Mouse (Mus musculus) stomach, postnatal 0 days (tissue): ENCODE measurements around the gene Ush1c.
A peak's percentile ranks its signal among the peaks of the same experiment; 100 is the strongest.

ENCODE experiments used
- CTCF ChIP-seq: IDR thresholded peaks from 2 replicates; pipeline ENCODE4 v1.5.1; 2016; ENCODE audit warnings: antibody characterized with exemption, low read depth, mild to moderate bottlenecking, moderate library complexity
- EP300 ChIP-seq: optimal IDR thresholded peaks from 2 replicates; pipeline ENCODE3; 2016; ENCODE audit warnings: antibody characterized with exemption

GRCm38 (mm10) chr7:46181590-46181989 lies 56.7 kb downstream of the Ush1c start:
- TF ChIP-seq EP300 (no peak), CTCF (peak; percentile 92)
